Mouse (Mus musculus) heart, embryonic 11.5 days (tissue): ENCODE data around the gene Pbld1. TPM values are rescaled to one million over a fixed set of nuclear protein-coding genes. Genes with fewer than 3 reads are reported as not detected.
A peak's percentile ranks its signal among the peaks of the same experiment; 100 is the strongest.

Experiments
- ATAC-seq: fragments of 200-750 bp; cut with Nextera tagmentation; replicated peaks from 2 replicates; pipeline ENCODE4 v1.8.0; 2017; ENCODE audit warnings: moderate library complexity; ENCODE audit not compliant: insufficient number of reproducible peaks, low FRiP score, low TSS enrichment
- H3K27ac ChIP-seq: fragments of 300-500 bp; sonication (generic); 2 replicates; pipeline ENCODE4 v1.5.1; 2014; ENCODE audit warnings: mild to moderate bottlenecking, low read depth, low read length
- H3K27me3 ChIP-seq: fragments of 300-500 bp; sonication (generic); 2 replicates; pipeline ENCODE4 v1.6.1; 2014; ENCODE audit warnings: mild to moderate bottlenecking, low read length, mixed read lengths; ENCODE audit not compliant: control insufficient read depth, insufficient read depth
- H3K36me3 ChIP-seq: fragments of 300-500 bp; sonication (generic); 2 replicates; pipeline ENCODE4 v1.6.1; 2014; ENCODE audit warnings: mild to moderate bottlenecking, low read length, moderate library complexity, mixed read lengths; ENCODE audit not compliant: control insufficient read depth, insufficient read depth
- H3K4me1 ChIP-seq: fragments of 300-500 bp; sonication (generic); 2 replicates; pipeline ENCODE4 v1.6.1; 2014; ENCODE audit warnings: low read length; ENCODE audit not compliant: control insufficient read depth, insufficient read depth
- H3K4me2 ChIP-seq: fragments of 300-500 bp; sonication (generic); 2 replicates; pipeline ENCODE4 v1.6.1; 2014; ENCODE audit warnings: mild to moderate bottlenecking, moderate library complexity
- H3K4me3 ChIP-seq: fragments of 300-500 bp; sonication (generic); 2 replicates; pipeline ENCODE4 v1.5.1; 2014; ENCODE audit warnings: low read depth, low read length
- H3K9ac ChIP-seq: fragments of 300-500 bp; sonication (generic); 2 replicates; pipeline ENCODE4 v1.6.1; 2014; ENCODE audit warnings: mild to moderate bottlenecking, low read depth, low read length, moderate library complexity
- H3K9me3 ChIP-seq: fragments of 300-500 bp; sonication (generic); replicated peaks from 2 replicates; pipeline ENCODE4 v1.6.1; 2016; ENCODE audit warnings: low read length; ENCODE audit not compliant: control insufficient read depth
- WGBS: fragments of 180-500 bp; shearing (Covaris S2); extraction: QIAGEN DNeasy Blood & Tissue Kit; methylation state at CpG from one replicate; pipeline ENCODE4 v1.1.7; 2014; ENCODE audit not compliant: insufficient replicate concordance; 5-methylcytosine and 5-hydroxymethylcytosine counted together
- polyA plus RNA-seq: library from polyadenylated mRNA; unstranded; fragments of >200 nt; fragmentation: Nextera tagmentation; extraction: Ambion mirVana; gene quantifications from 2 replicates; pipeline ENCODE4 v1.2.1, GENCODE M21; 2014

The Pbld1 gene
- polyA plus RNA-seq, 1 experiment from 2014 or later: 1.1 TPM

- Histone ChIP-seq H3K9me3 (no peaks in the 10 kb centered on the region), H3K36me3 (no peaks in the 10 kb centered on the region), H3K9ac (no peak overlapping the region), H3K4me3 (no peak overlapping the region), H3K4me1 (peaks cover 4% of the 10 kb centered on the region; the same call in 1 of the 2 replicates), H3K4me2 (no peak overlapping the region), H3K27ac (no peak overlapping the region), H3K27me3 (peaks cover 35% of the 10 kb centered on the region)
- ATAC-seq: no peak
- 78% methylated on average over 2 of the region's 2 CpGs for WGBS
These were observed 36.8 kb downstream of the Pbld1 start for GRCm38 (mm10) chr10:63096757-63097156.

- no peak for ATAC-seq
- 66% methylated on average over 12 of the region's 12 CpGs for WGBS
- Histone ChIP-seq H3K9ac (no peak overlapping the region), H3K9me3 (no peaks in the 10 kb centered on the region), H3K4me3 (no peak overlapping the region), H3K27ac (no peak overlapping the region), H3K27me3 (peaks cover 35% of the 10 kb centered on the region), H3K36me3 (no peaks in the 10 kb centered on the region), H3K4me2 (no peak overlapping the region), H3K4me1 (peaks cover 4% of the 10 kb centered on the region; the same call in 1 of the 2 replicates)
These were observed 38.2 kb downstream of the Pbld1 start for GRCm38 (mm10) chr10:63098191-63098590.

- Histone ChIP-seq H3K9ac (peak within 1 kb of the TSS; percentile 69), H3K4me2 (peak within 1 kb of the TSS; percentile 94), H3K9me3 (no peaks in the 10 kb centered on the region), H3K36me3 (no peaks in the 10 kb centered on the region), H3K27ac (no peak within 1 kb of the TSS), H3K4me1 (peaks cover 4% of the 10 kb centered on the region; the same call in 1 of the 2 replicates), H3K4me3 (peak within 1 kb of the TSS; percentile 59), H3K27me3 (peaks cover 35% of the 10 kb centered on the region)
- ATAC-seq: no peak
- WGBS: 4% methylated on average over 16 of the region's 16 CpGs
These were observed 39.6 kb downstream of the Pbld1 start, which contains the start of gene Atoh7 for GRCm38 (mm10) chr10:63099521-63099920. Gene Atoh7, plus strand, starts transcription at chr10:63099651.

GRCm38 (mm10) chr10:63099941-63100562 is 40.1 kb downstream of the Pbld1 start:
- Histone ChIP-seq H3K36me3 (no peaks in the 10 kb centered on the region), H3K4me1 (peaks cover 4% of the 10 kb centered on the region; the same call in 1 of the 2 replicates), H3K4me3 (peak overlapping the region; percentile 59), H3K9ac (peak overlapping the region; percentile 69), H3K27me3 (peaks cover 35% of the 10 kb centered on the region), H3K27ac (no peak overlapping the region), H3K4me2 (peak overlapping the region; percentile 94), H3K9me3 (no peaks in the 10 kb centered on the region)
- WGBS: under 1% methylated on average over 62 of the region's 62 CpGs
- ATAC-seq: peak; percentile 67

- Histone ChIP-seq H3K36me3 (no peaks in the 10 kb centered on the region), H3K4me1 (peaks cover 4% of the 10 kb centered on the region; the same call in 1 of the 2 replicates), H3K4me3 (peak overlapping the region; percentile 59), H3K27ac (no peak overlapping the region), H3K27me3 (peaks cover 35% of the 10 kb centered on the region), H3K9me3 (no peaks in the 10 kb centered on the region), H3K9ac (peak overlapping the region; percentile 69; the same call in 1 of the 2 replicates), H3K4me2 (peak overlapping the region; percentile 94)
- 23% methylated on average over 9 of the region's 9 CpGs for WGBS
- no peak for ATAC-seq
These were observed 40.7 kb downstream of the Pbld1 start for GRCm38 (mm10) chr10:63100657-63101056.

- no peaks in the 10 kb centered on the region for H3K9me3 ChIP-seq
- WGBS: 67% methylated on average over 5 of the region's 5 CpGs
- no peak overlapping the region for H3K4me3 ChIP-seq
- no peak overlapping the region for H3K4me2 ChIP-seq
- H3K36me3 ChIP-seq: no peaks in the 10 kb centered on the region
- no peaks in the 10 kb centered on the region for H3K4me1 ChIP-seq
- H3K9ac ChIP-seq: no peak overlapping the region
- no peak overlapping the region for H3K27ac ChIP-seq
- ATAC-seq: no peak
- no peaks in the 10 kb centered on the region for H3K27me3 ChIP-seq
These were observed 53.2 kb downstream of the Pbld1 start for GRCm38 (mm10) chr10:63113027-63113604.

GRCm38 (mm10) chr10:63113716-63114360 is 53.9 kb downstream of the Pbld1 start:
- Histone ChIP-seq H3K27ac (no peak overlapping the region), H3K4me2 (no peak overlapping the region), H3K4me3 (no peak overlapping the region), H3K27me3 (no peaks in the 10 kb centered on the region), H3K9me3 (no peaks in the 10 kb centered on the region), H3K36me3 (no peaks in the 10 kb centered on the region), H3K9ac (no peak overlapping the region), H3K4me1 (no peaks in the 10 kb centered on the region)
- ATAC-seq: no peak
- 81% methylated on average over 6 of the region's 6 CpGs for WGBS

GRCm38 (mm10) chr10:63115881-63116280 is 55.9 kb downstream of the Pbld1 start:
- Histone ChIP-seq H3K4me2 (no peak overlapping the region), H3K4me3 (no peak overlapping the region), H3K36me3 (no peaks in the 10 kb centered on the region), H3K27ac (no peak overlapping the region), H3K27me3 (no peaks in the 10 kb centered on the region), H3K9ac (no peak overlapping the region), H3K4me1 (no peaks in the 10 kb centered on the region), H3K9me3 (no peaks in the 10 kb centered on the region)
- WGBS: 86% methylated on average over 15 of the region's 15 CpGs
- ATAC-seq: no peak
